Mouse (Mus musculus) small intestine, adult 2 months (tissue): ENCODE measurements around the gene Pnliprp2. TPM values are rescaled to one million over a fixed set of nuclear protein-coding genes. Genes with fewer than 3 reads are reported as not detected.

Source experiments
- H3K27ac ChIP-seq: fragments of 200-500 bp; 2 replicates; pipeline ENCODE4 v1.5.1; 2012; ENCODE audit warnings: low read depth, low read length, control low read depth, inconsistent platforms; ENCODE audit not compliant: insufficient read depth
- H3K27me3 ChIP-seq: fragments of 200-500 bp; 2 replicates; pipeline ENCODE4 v1.6.1; 2012; ENCODE audit warnings: mild to moderate bottlenecking, moderate library complexity, low read length, inconsistent platforms; ENCODE audit not compliant: control insufficient read depth, insufficient read depth
- H3K36me3 ChIP-seq: fragments of 200-500 bp; 2 replicates; pipeline ENCODE4 v1.6.1; 2012; ENCODE audit warnings: mild to moderate bottlenecking, low read length, control low read depth, inconsistent platforms; ENCODE audit not compliant: control insufficient read depth, insufficient read depth
- H3K4me1 ChIP-seq: fragments of 200-500 bp; 2 replicates; pipeline ENCODE4 v1.6.1; 2012; ENCODE audit warnings: low read length, inconsistent platforms, mixed read lengths; ENCODE audit not compliant: control insufficient read depth, insufficient read depth, insufficient read length
- H3K4me3 ChIP-seq: fragments of 200-500 bp; 2 replicates; pipeline ENCODE4 v1.5.1; 2012; ENCODE audit warnings: low read depth, mild to moderate bottlenecking, control low read depth, inconsistent platforms, low read length, moderate library complexity
- CTCF ChIP-seq: fragments of 200-500 bp; IDR thresholded peaks from 2 replicates; pipeline ENCODE4 v1.5.1; 2012; ENCODE audit warnings: low read depth, mild to moderate bottlenecking, control low read depth, inconsistent platforms, low read length, moderate library complexity, mixed read lengths; ENCODE audit not compliant: insufficient replicate concordance, insufficient read length; ENCODE audit errors: extremely low read depth
- POLR2A ChIP-seq: fragments of 200-500 bp; IDR thresholded peaks from 2 replicates; pipeline ENCODE4 v1.6.1; 2012; ENCODE audit warnings: low read depth, mild to moderate bottlenecking, control low read depth, inconsistent platforms, low read length, moderate library complexity
- WGBS: fragments of 180-500 bp; shearing (Covaris S2); methylation state at CpG from one replicate; pipeline ENCODE4 v1.1.7; 2018; 5-methylcytosine and 5-hydroxymethylcytosine counted together
- polyA plus RNA-seq: library from polyadenylated mRNA; depleted of rRNA; stranded (reverse); fragments of >200 nt; gene quantifications from 2 replicates; pipeline ENCODE4 v1.2.3, GENCODE M21; 2012

Gene Pnliprp2
- polyA plus RNA-seq, 1 experiment, result 81.3 TPM

DNA sequence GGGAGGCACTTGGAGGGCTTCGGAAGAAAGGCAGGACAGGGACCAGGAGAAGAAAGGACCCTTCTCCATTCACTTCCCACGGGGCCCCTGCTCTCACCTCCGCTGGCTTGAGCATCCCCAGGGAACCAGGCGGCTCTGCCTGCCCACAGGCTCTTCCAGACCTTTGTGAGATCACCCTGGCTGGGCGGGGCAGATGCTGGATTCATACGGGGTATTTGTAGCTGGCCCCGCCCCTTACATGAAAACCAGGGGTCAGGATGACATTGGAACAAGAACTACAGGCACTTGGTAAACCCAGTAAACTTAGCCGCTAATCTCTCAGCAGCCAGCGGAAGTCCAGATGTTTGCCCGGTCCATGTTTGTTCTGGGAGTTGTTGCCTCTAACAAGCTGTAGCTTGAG, 34.8 kb downstream of the Pnliprp2 start, which contains the start of gene 1700019N19Rik:
1700019N19Rik (minus strand) TSS at position 178 of the 400 bp plus-strand sequence.
- Histone ChIP-seq H3K36me3 (no peaks in the 10 kb centered on the region), H3K4me3 (no peak within 1 kb of the TSS), H3K4me1 (no peaks in the 10 kb centered on the region), H3K27me3 (no peaks in the 10 kb centered on the region), H3K27ac (no peak within 1 kb of the TSS)
- TF ChIP-seq POLR2A (no peak), CTCF (no peak)
- 29% methylated on average over 10 of the region's 10 CpGs for WGBS

DNA sequence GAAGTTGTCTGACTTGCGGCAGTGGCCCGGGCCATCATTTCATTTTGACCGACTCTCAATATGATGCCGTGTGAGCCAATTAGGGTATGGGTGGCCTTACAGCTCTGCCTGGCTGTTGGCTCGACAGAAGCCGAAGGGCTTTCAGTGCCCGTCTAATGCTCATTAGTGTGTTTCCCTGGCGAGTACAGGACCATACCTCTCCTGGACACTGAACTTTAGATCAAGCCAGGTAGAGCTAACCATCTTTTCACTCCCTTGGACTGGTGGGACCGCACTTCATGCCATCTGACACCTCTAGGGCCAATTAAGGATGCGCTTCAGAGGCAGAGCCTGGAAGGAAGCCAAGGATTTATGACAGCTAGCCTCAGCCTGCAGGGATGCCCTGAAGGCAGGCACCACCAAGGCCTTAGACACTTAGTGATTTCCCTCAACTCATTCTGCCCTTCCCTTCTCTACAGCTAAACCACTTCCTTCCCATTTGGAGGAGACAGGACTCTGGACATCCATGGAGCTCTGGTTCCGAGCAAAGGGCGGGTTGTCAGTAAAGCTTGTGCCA, 35.7 kb downstream of the Pnliprp2 start:
- H3K4me3 ChIP-seq, result no peak overlapping the region
- H3K27ac ChIP-seq, result no peak overlapping the region
- WGBS, result 59% methylated on average over 12 of the region's 12 CpGs
- no peaks in the 10 kb centered on the region for H3K4me1 ChIP-seq
- no peaks in the 10 kb centered on the region for H3K27me3 ChIP-seq
- H3K36me3 ChIP-seq, result no peaks in the 10 kb centered on the region
- TF ChIP-seq CTCF, result no peak
- TF ChIP-seq POLR2A, result no peak

DNA sequence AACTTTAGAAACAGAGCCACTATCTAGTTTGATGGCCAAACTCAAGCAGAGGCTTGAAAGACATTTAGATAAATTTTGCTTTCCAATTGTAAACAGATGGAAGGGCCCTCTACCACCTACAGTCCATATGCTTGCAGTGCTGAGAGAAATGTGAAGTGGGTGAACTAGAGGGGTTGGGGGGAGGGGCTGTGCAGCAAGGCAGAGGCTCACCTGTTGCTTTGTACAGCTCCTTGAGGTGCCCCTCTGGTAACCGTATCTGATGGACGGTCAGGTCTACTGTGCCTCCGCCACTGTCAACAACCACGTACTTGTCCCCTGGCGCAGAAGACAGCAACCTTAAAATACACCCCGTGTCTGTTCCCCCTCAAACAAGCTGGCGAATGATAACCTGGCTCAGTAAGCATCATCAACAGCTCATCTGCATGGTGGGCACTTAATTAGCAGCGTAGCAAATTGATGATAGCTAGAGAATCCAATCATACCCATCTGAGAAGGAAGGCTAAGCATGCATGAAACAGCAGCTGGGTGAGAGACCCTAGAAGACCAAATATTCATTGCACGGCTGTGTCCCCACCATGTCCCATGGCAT, 45.8 kb downstream of the Pnliprp2 start:
- 87% methylated on average over 9 of the region's 9 CpGs for WGBS
- no peaks in the 10 kb centered on the region for H3K4me1 ChIP-seq
- TF ChIP-seq POLR2A (no peak), CTCF (no peak)

DNA sequence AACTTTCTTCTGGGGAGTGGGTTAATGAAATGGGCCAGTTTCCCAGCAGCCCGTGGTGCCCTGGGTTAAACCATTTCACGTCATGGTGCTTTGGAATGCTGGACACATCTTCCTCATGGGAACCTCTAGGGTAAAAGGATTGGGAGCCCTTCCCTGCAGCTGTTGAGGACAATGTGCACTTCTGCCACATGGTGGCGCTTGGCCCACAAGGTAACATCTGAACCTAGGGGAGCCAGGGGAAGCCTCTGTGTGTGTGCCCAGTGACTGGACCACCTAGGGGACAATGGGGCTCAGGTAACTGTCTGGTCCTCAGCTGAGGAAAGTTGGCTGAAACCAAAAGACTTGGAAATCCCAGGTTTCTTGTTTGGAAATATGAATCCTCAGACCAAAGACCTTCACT, 46.8 kb downstream of the Pnliprp2 start:
- Histone ChIP-seq H3K27me3 (no peaks in the 10 kb centered on the region), H3K4me3 (no peak overlapping the region), H3K4me1 (no peaks in the 10 kb centered on the region), H3K36me3 (no peaks in the 10 kb centered on the region; the same call in 1 of the 2 replicates), H3K27ac (no peak overlapping the region)
- 4% methylated on average over 3 of the region's 3 CpGs for WGBS
- TF ChIP-seq CTCF (peak; percentile 73; the same call in 1 of the 2 replicates), POLR2A (no peak)

More for the DNA sequence above, 45.8 kb downstream of the Pnliprp2 start:
- Histone ChIP-seq H3K27me3 (no peaks in the 10 kb centered on the region), H3K4me3 (no peak overlapping the region), H3K36me3 (no peaks in the 10 kb centered on the region; the same call in 1 of the 2 replicates), H3K27ac (no peak overlapping the region)

- Histone ChIP-seq H3K4me1 (no peaks in the 10 kb centered on the region), H3K4me3 (no peak overlapping the region), H3K36me3 (no peaks in the 10 kb centered on the region), H3K27ac (no peak overlapping the region), H3K27me3 (no peaks in the 10 kb centered on the region)
- 83% methylated on average over 6 of the region's 6 CpGs for WGBS
- TF ChIP-seq POLR2A, result no peak
- TF ChIP-seq CTCF, result no peak
These were observed 49.3 kb downstream of the Pnliprp2 start for GRCm38 (mm10) chr19:58808864-58809263.

- Histone ChIP-seq H3K4me3 (no peak overlapping the region), H3K4me1 (no peaks in the 10 kb centered on the region), H3K27me3 (no peaks in the 10 kb centered on the region), H3K27ac (no peak overlapping the region), H3K36me3 (no peaks in the 10 kb centered on the region)
- 69% methylated on average over 5 of the region's 5 CpGs for WGBS
- TF ChIP-seq CTCF, result no peak
- TF ChIP-seq POLR2A, result no peak
These were observed 51.0 kb downstream of the Pnliprp2 start for GRCm38 (mm10) chr19:58810536-58810935.

DNA sequence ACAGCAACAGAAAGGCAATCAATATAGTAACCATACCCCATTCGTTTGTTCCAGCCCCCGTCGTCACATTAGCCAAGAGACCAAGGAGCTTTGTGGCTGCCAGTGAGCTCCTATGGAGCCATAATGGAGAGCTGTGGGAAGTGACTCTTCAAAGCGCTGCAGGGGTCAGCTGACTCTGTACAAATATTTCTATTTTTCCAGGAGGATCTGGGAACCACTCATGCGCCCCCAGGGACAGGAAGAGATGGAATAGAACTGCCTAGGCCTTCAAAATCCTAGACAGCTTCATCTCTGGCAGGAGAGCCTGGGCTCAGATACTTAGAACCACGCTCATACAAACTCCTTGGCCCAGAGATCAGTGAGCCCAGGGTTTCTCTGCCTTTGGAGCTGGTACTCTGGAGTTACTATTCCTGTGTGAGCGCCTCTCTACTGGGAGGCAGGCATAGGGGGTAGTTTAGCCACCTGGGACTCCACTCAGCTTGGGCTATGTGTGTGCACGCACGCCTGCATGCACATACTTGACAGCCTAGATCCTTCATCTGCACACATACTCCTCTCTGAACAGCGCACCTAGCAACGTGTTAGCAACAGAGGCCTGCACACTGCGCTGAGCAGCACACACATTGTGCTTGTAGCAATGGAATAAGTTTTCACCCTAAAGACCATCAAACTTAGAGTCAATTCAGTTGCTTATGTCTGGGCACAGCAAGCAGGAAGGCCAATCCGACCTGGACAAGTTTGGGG, 55.8 kb downstream of the Pnliprp2 start:
- Histone ChIP-seq H3K27me3 (no peaks in the 10 kb centered on the region), H3K27ac (no peak overlapping the region), H3K36me3 (no peaks in the 10 kb centered on the region), H3K4me1 (no peaks in the 10 kb centered on the region), H3K4me3 (no peak overlapping the region)
- WGBS, result 85% methylated on average over 13 of the region's 13 CpGs
- no peak for TF ChIP-seq POLR2A
- no peak for TF ChIP-seq CTCF
